Mouse (Mus musculus) spleen, adult 2 months (tissue): ENCODE results near the gene Wdr93. TPM values are rescaled to one million over a fixed set of nuclear protein-coding genes. Genes with fewer than 3 reads are reported as not detected.

ENCODE experiments used
- DNase-seq, 2 experiments: peaks; one replicate each; pipeline versions ENCODE4 v3.0.0 to v3.0.0-alpha.2; 2012 to 2021; ENCODE audit warnings: low spot score in 2 of 2, low read depth in 1 of 2
- H3K27ac ChIP-seq: fragments of 200-500 bp; 2 replicates; pipeline ENCODE4 v1.5.1; 2012; ENCODE audit warnings: low read length, inconsistent platforms; ENCODE audit not compliant: insufficient read depth
- H3K27me3 ChIP-seq: fragments of 200-500 bp; 2 replicates; pipeline ENCODE4 v1.6.1; 2012; ENCODE audit warnings: mild to moderate bottlenecking, moderate library complexity, low read length, inconsistent platforms; ENCODE audit not compliant: control insufficient read depth, insufficient read depth
- H3K36me3 ChIP-seq: fragments of 200-500 bp; 2 replicates; pipeline ENCODE4 v1.6.1; 2012; ENCODE audit warnings: mild to moderate bottlenecking, low read length, inconsistent platforms; ENCODE audit not compliant: control insufficient read depth, insufficient read depth
- H3K4me1 ChIP-seq: fragments of 200-500 bp; 2 replicates; pipeline ENCODE4 v1.6.1; 2011; ENCODE audit warnings: inconsistent platforms; ENCODE audit not compliant: control insufficient read depth, insufficient read depth, insufficient read length
- H3K4me3 ChIP-seq: fragments of 200-500 bp; 2 replicates; pipeline ENCODE4 v1.5.1; 2011; ENCODE audit warnings: mild to moderate bottlenecking, inconsistent platforms; ENCODE audit not compliant: insufficient read depth, insufficient read length; ENCODE audit errors: extremely low read depth
- CTCF ChIP-seq: fragments of 200-500 bp; IDR thresholded peaks from 2 replicates; pipeline ENCODE4 v1.5.1; 2011; ENCODE audit warnings: mild to moderate bottlenecking, inconsistent platforms; ENCODE audit not compliant: insufficient read depth, insufficient read length, insufficient replicate concordance; ENCODE audit errors: extremely low read depth
- POLR2A ChIP-seq: fragments of 200-500 bp; IDR thresholded peaks from 2 replicates; pipeline ENCODE4 v1.6.1; 2011; ENCODE audit warnings: low read depth, low read length, inconsistent platforms
- WGBS: fragments of 180-500 bp; shearing (Covaris S2); methylation state at CpG from one replicate; pipeline ENCODE4 v1.1.7; 2018; 5-methylcytosine and 5-hydroxymethylcytosine counted together
- polyA plus RNA-seq: library from polyadenylated mRNA; depleted of rRNA; stranded (reverse); fragments of >200 nt; gene quantifications from 2 replicates; pipeline ENCODE4 v1.2.3, GENCODE M21; 2012; rRNA removed

Gene Wdr93
- polyA plus RNA-seq, 1 experiment, result not detected

DNA sequence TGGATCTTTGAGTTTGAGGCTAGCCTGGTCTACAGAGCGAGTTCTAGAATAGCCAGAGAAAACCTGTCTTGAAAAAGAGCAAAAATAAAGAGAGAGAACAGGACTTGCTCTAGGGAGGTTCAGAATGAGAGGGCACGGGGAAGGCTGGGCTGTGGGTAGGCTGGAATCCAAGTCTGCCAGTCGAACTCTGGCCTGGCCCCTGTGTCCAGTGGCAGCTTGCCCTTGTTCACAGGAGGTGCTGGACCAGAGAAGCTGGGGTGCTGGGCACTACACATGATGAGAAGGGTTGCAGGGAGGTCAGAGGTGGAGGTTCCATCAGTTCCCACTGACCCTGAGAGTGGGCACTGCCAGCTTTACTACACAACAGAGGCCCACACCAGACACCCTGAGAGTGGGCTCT lies 85.4 kb downstream of the Wdr93 start:
- H3K36me3 ChIP-seq, result no peaks in the 10 kb centered on the region
- no peak for DNase-seq
- no peaks in the 10 kb centered on the region for H3K4me1 ChIP-seq
- no peaks in the 10 kb centered on the region for H3K27me3 ChIP-seq
- no peak overlapping the region for H3K4me3 ChIP-seq
- TF ChIP-seq CTCF (no peak), POLR2A (no peak)
- 75% methylated on average over 3 of the region's 3 CpGs for WGBS
- H3K27ac ChIP-seq, result no peak overlapping the region

- H3K4me3 ChIP-seq, result no peak overlapping the region
- no peaks in the 10 kb centered on the region for H3K27me3 ChIP-seq
- 75% methylated on average over 6 of the region's 6 CpGs for WGBS
- no peaks in the 10 kb centered on the region for H3K36me3 ChIP-seq
- H3K4me1 ChIP-seq, result no peaks in the 10 kb centered on the region
- no peak overlapping the region for H3K27ac ChIP-seq
- no peak for TF ChIP-seq CTCF
- TF ChIP-seq POLR2A, result no peak
- DNase-seq, result no peak
Measured at GRCm38 (mm10) chr7:79831145-79831544, 88.2 kb downstream of the Wdr93 start.

- no peak overlapping the region for H3K4me3 ChIP-seq
- H3K4me1 ChIP-seq, result no peaks in the 10 kb centered on the region
- TF ChIP-seq CTCF (no peak), POLR2A (no peak)
- no peaks in the 10 kb centered on the region for H3K27me3 ChIP-seq
- no peak for DNase-seq
- H3K27ac ChIP-seq, result no peak overlapping the region
- 67% methylated on average over 6 of the region's 6 CpGs for WGBS
- H3K36me3 ChIP-seq, result no peaks in the 10 kb centered on the region
Measured at GRCm38 (mm10) chr7:79831585-79831984, 88.6 kb downstream of the Wdr93 start.

GRCm38 (mm10) chr7:79832980-79833379 lies 90.0 kb downstream of the Wdr93 start:
- Histone ChIP-seq H3K4me1 (no peaks in the 10 kb centered on the region), H3K27ac (no peak overlapping the region), H3K27me3 (no peaks in the 10 kb centered on the region), H3K4me3 (no peak overlapping the region), H3K36me3 (no peaks in the 10 kb centered on the region)
- no peak for TF ChIP-seq POLR2A
- TF ChIP-seq CTCF, result no peak
- DNase-seq, result no peak

DNA sequence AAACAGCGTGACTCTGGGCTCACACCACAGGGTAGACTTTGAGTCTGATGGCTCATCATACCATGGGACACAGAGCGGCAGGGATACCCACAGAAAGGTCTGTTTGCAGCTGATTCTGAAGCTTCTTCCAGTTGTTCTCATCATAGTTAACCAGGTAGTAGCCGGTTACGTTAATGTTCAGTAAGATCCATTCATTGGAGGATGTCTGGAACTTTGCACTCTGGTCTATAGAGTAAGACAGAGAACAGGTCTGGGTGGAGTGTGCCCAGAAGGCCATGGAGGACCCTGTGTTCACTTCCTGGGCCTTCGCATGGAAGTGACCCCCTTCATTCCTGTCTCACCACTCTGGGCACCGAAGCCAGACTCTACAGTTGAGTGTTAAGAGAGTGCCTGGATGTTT lies 92.2 kb downstream of the Wdr93 start:
- WGBS, result 97% methylated on average over 6 of the region's 6 CpGs

More for the DNA sequence above, 92.2 kb downstream of the Wdr93 start:
- no peak overlapping the region for H3K4me3 ChIP-seq
- TF ChIP-seq POLR2A (no peak), CTCF (no peak)
- H3K36me3 ChIP-seq, result no peaks in the 10 kb centered on the region
- no peaks in the 10 kb centered on the region for H3K27me3 ChIP-seq
- DNase-seq, result no peak
- no peak overlapping the region for H3K27ac ChIP-seq
- no peaks in the 10 kb centered on the region for H3K4me1 ChIP-seq

Other genes with a start within 250 kb of the Wdr93 start
- 0.07 TPM in 1 of 2 replicates, not detected in the other for gene Rhcg, start 125.5 kb upstream of the Wdr93 start, polyA plus RNA-seq
- gene Ticrr, start 83.0 kb upstream of the Wdr93 start, polyA plus RNA-seq, result 1.2 and 1.5 TPM in 2 replicates
- 0.98 and 1.4 TPM in 2 replicates for gene Kif7, start 27.4 kb upstream of the Wdr93 start, polyA plus RNA-seq
- 3.9 and 5.2 TPM in 2 replicates for gene Plin1, start 10.3 kb upstream of the Wdr93 start, polyA plus RNA-seq
- 1.7 and 2.7 TPM in 2 replicates for gene Pex11a, start within 50 bp of the Wdr93 start, polyA plus RNA-seq
- 0.07 TPM in 1 of 2 replicates, not detected in the other for gene Mesp1, start 50.6 kb downstream of the Wdr93 start, polyA plus RNA-seq
- 0.18 and 0.28 TPM in 2 replicates for gene Mesp2, start 67.6 kb downstream of the Wdr93 start, polyA plus RNA-seq
- gene Anpep, start 117.9 kb downstream of the Wdr93 start, polyA plus RNA-seq, result 25.7 and 28.4 TPM in 2 replicates
- gene Ap3s2, start 177.5 kb downstream of the Wdr93 start, polyA plus RNA-seq, result 8.3 and 9.3 TPM in 2 replicates
- gene Arpin, start 192.2 kb downstream of the Wdr93 start, polyA plus RNA-seq, result 2.5 and 2.9 TPM in 2 replicates